Comparison of ENCODE assay signal across 34 mouse cellular contexts in genomic region chr9:80938238-80938637, GRCm38 (mm10).
"Had no signal": no experiment of that assay in that cellular context is flagged by ENCODE, and none has a peak within 500 bp of the region (broad histone marks: within the 10 kb centered on the region; RNA-seq: fewer than 3 reads in every experiment).

No protein-coding gene starts in this region.

- DNase-seq: heart, postnatal 10 days; heart, postnatal 14 days; heart, postnatal 36 days; heart, postnatal 4 days; kidney, adult 11 months; kidney, adult 18-20 months; kidney, adult 2 months; kidney, adult 8-10 months; kidney, adult 9 months; kidney, postnatal 10 days; kidney, postnatal 14 days; kidney, postnatal 25 days; kidney, postnatal 36 days; kidney, postnatal 4 days; layer of hippocampus, adult 9-11 months; layer of hippocampus, postnatal 36 days had no signal

- H3K27me3 ChIP-seq: heart, embryonic 12.5 days; heart, embryonic 13.5 days; heart, embryonic 15.5 days; hindbrain, embryonic 12.5 days; hindbrain, embryonic 13.5 days; hindbrain, embryonic 15.5 days; intestine, embryonic 15.5 days; kidney, embryonic 15.5 days had no signal

- H3K27ac ChIP-seq: heart, embryonic 13.5 days; heart, embryonic 15.5 days; hindbrain, embryonic 10.5 days; hindbrain, embryonic 12.5 days; hindbrain, embryonic 13.5 days; hindbrain, embryonic 14.5 days; hindbrain, embryonic 15.5 days; hindbrain, postnatal 0 days; intestine, embryonic 15.5 days; kidney, embryonic 15.5 days; kidney, postnatal 0 days; layer of hippocampus, adult 2 months; left cerebral cortex, adult 2 months had no signal

- ATAC-seq: hindbrain, embryonic 16.5 days; hindbrain, postnatal 0 days; inflammation-experienced regulatory T-cells, adult 6 months; intestine, embryonic 15.5 days; intestine, embryonic 16.5 days; intestine, postnatal 0 days had no signal

- H3K4me1 ChIP-seq: heart, embryonic 15.5 days; hindbrain, embryonic 12.5 days; hindbrain, embryonic 13.5 days; hindbrain, embryonic 15.5 days; intestine, embryonic 15.5 days; kidney, embryonic 15.5 days had no signal

- H3K4me3 ChIP-seq: heart, embryonic 12.5 days; heart, embryonic 13.5 days; heart, embryonic 15.5 days; hindbrain, embryonic 10.5 days; hindbrain, embryonic 12.5 days; hindbrain, embryonic 13.5 days; hindbrain, embryonic 15.5 days; intestine, embryonic 15.5 days; kidney, embryonic 15.5 days; layer of hippocampus, adult 2 months; left cerebral cortex, adult 2 months had no signal

- H3K9ac ChIP-seq: heart, embryonic 12.5 days; heart, embryonic 13.5 days; heart, embryonic 15.5 days; hindbrain, embryonic 12.5 days; hindbrain, embryonic 13.5 days; hindbrain, embryonic 14.5 days; hindbrain, embryonic 15.5 days; intestine, embryonic 15.5 days; kidney, embryonic 15.5 days had no signal

- H3K36me3 ChIP-seq: heart, embryonic 12.5 days; heart, embryonic 13.5 days; heart, embryonic 15.5 days; hindbrain, embryonic 10.5 days; hindbrain, embryonic 12.5 days; hindbrain, embryonic 13.5 days; hindbrain, embryonic 15.5 days; intestine, embryonic 15.5 days; kidney, embryonic 15.5 days had no signal

- H3K9me3 ChIP-seq: heart, embryonic 12.5 days; heart, embryonic 13.5 days; heart, embryonic 15.5 days; hindbrain, embryonic 10.5 days; hindbrain, embryonic 12.5 days; hindbrain, embryonic 13.5 days; hindbrain, embryonic 15.5 days; intestine, embryonic 15.5 days; kidney, embryonic 15.5 days had no signal

- H3K4me2 ChIP-seq: heart, embryonic 12.5 days; heart, embryonic 13.5 days; heart, embryonic 15.5 days; hindbrain, embryonic 12.5 days; hindbrain, embryonic 13.5 days; hindbrain, embryonic 14.5 days; hindbrain, embryonic 15.5 days; intestine, embryonic 15.5 days; kidney, embryonic 15.5 days had no signal
